Mouse (Mus musculus) liver, embryonic 15.5 days (tissue): Measurements from ENCODE around the gene Hba-x. TPM values are rescaled to one million over a fixed set of nuclear protein-coding genes. Genes with fewer than 3 reads are reported as not detected.

ENCODE experiments used
- ATAC-seq: fragments of 200-750 bp; cut with Nextera tagmentation; 2 replicates; pipeline ENCODE4 v1.8.0; 2017; ENCODE audit warnings: moderate number of reproducible peaks, mild to moderate bottlenecking, moderate library complexity; ENCODE audit not compliant: insufficient read depth
- H3K27ac ChIP-seq: fragments of 300-500 bp; sonication (generic); replicated peaks from 2 replicates; pipeline ENCODE4 v1.5.1; 2015; ENCODE audit warnings: mild to moderate bottlenecking, inconsistent platforms
- H3K27me3 ChIP-seq: fragments of 300-500 bp; sonication (generic); 2 replicates; pipeline ENCODE4 v1.6.1; 2015; ENCODE audit warnings: mild to moderate bottlenecking, inconsistent platforms
- H3K36me3 ChIP-seq: fragments of 300-500 bp; sonication (generic); replicated peaks from 2 replicates; pipeline ENCODE4 v1.6.1; 2015; ENCODE audit warnings: moderate library complexity, mild to moderate bottlenecking, inconsistent platforms
- H3K4me1 ChIP-seq: fragments of 300-500 bp; sonication (generic); replicated peaks from 2 replicates; pipeline ENCODE4 v1.6.1; 2015; ENCODE audit warnings: inconsistent platforms
- H3K4me2 ChIP-seq: fragments of 300-500 bp; sonication (generic); 2 replicates; pipeline ENCODE4 v1.6.1; 2015; ENCODE audit warnings: moderate library complexity, mild to moderate bottlenecking, inconsistent platforms
- H3K4me3 ChIP-seq: fragments of 300-500 bp; sonication (generic); replicated peaks from 2 replicates; pipeline ENCODE4 v1.5.1; 2015; ENCODE audit warnings: mild to moderate bottlenecking, inconsistent platforms
- H3K9ac ChIP-seq: fragments of 300-500 bp; sonication (generic); 2 replicates; pipeline ENCODE4 v1.6.1; 2015; ENCODE audit warnings: moderate library complexity, mild to moderate bottlenecking, inconsistent platforms
- H3K9me3 ChIP-seq: fragments of 300-500 bp; sonication (generic); replicated peaks from 2 replicates; pipeline ENCODE4 v1.6.1; 2016; ENCODE audit warnings: inconsistent platforms
- WGBS: fragments of 180-500 bp; shearing (Covaris S2); methylation state at CpG from one replicate; pipeline ENCODE4 v1.1.7; 2015; ENCODE audit warnings: mixed read lengths; ENCODE audit not compliant: insufficient replicate concordance; 5-methylcytosine and 5-hydroxymethylcytosine counted together
- polyA plus RNA-seq: library from polyadenylated mRNA; unstranded; fragments of >200 nt; fragmentation: Nextera tagmentation; extraction: Ambion mirVana; gene quantifications from 2 replicates; pipeline ENCODE4 v1.2.1, GENCODE M21; 2015

Hba-x gene
- polyA plus RNA-seq, 1 experiment from 2014 or later = 109 TPM

- 47% methylated on average over 16 of the region's 17 CpGs for WGBS
These were observed 24.4 kb downstream of the Hba-x start for GRCm38 (mm10) chr11:32300279-32301267.

GRCm38 (mm10) chr11:32301506-32301905 lies 25.3 kb downstream of the Hba-x start:
- Histone ChIP-seq H3K4me1 (peaks cover 28% of the 10 kb centered on the region), H3K9ac (no peak overlapping the region), H3K4me3 (peak overlapping the region; percentile 53), H3K4me2 (peak overlapping the region; percentile 68), H3K9me3 (no peaks in the 10 kb centered on the region), H3K27me3 (peaks cover 36% of the 10 kb centered on the region), H3K27ac (0 out of 2 replicates have a peak overlapping the region, but pooled peaks have one; percentile 88), H3K36me3 (peaks cover 35% of the 10 kb centered on the region)
- no peak for ATAC-seq
- WGBS = 80% methylated on average over 1 of the region's 1 CpGs

More at GRCm38 (mm10) chr11:32300279-32301267, 24.4 kb downstream of the Hba-x start:
- H3K4me3 ChIP-seq = peak overlapping the region; percentile 53
- peak overlapping the region; percentile 54 for H3K9ac ChIP-seq
- peaks cover 25% of the 10 kb centered on the region for H3K4me1 ChIP-seq
- peak overlapping the region; percentile 68 for H3K4me2 ChIP-seq
- peaks cover 35% of the 10 kb centered on the region for H3K36me3 ChIP-seq
- peaks cover 36% of the 10 kb centered on the region for H3K27me3 ChIP-seq
- H3K9me3 ChIP-seq = no peaks in the 10 kb centered on the region
- peak overlapping the region; percentile 88 for H3K27ac ChIP-seq
- no peak for ATAC-seq

- peaks cover 37% of the 10 kb centered on the region for H3K4me1 ChIP-seq
- H3K27ac ChIP-seq = no peak overlapping the region
- no peak for ATAC-seq
These were observed 26.7 kb downstream of the Hba-x start for GRCm38 (mm10) chr11:32302824-32303419.

GRCm38 (mm10) chr11:32303455-32303854 lies 27.3 kb downstream of the Hba-x start:
- no peaks in the 10 kb centered on the region for H3K9me3 ChIP-seq
- 47% methylated on average over 1 of the region's 1 CpGs for WGBS
- peaks cover 37% of the 10 kb centered on the region for H3K4me1 ChIP-seq
- H3K27me3 ChIP-seq = peaks cover 36% of the 10 kb centered on the region
- H3K4me2 ChIP-seq = peak overlapping the region; percentile 1; the same call in 1 of the 2 replicates
- no peak for ATAC-seq
- H3K4me3 ChIP-seq = no peak overlapping the region
- 0 out of 2 replicates have a peak overlapping the region, but pooled peaks have one; percentile 6 for H3K9ac ChIP-seq
- H3K36me3 ChIP-seq = peaks cover 35% of the 10 kb centered on the region
- no peak overlapping the region for H3K27ac ChIP-seq

More at GRCm38 (mm10) chr11:32302824-32303419, 26.7 kb downstream of the Hba-x start:
- WGBS = 47% methylated on average over 2 of the region's 2 CpGs
- H3K9ac ChIP-seq = 0 out of 2 replicates have a peak overlapping the region, but pooled peaks have one; percentile 6
- H3K27me3 ChIP-seq = peaks cover 36% of the 10 kb centered on the region
- peaks cover 35% of the 10 kb centered on the region for H3K36me3 ChIP-seq
- peak overlapping the region; percentile 1; the same call in 1 of the 2 replicates for H3K4me2 ChIP-seq
- H3K4me3 ChIP-seq = no peak overlapping the region
- H3K9me3 ChIP-seq = no peaks in the 10 kb centered on the region

- WGBS = 63% methylated on average over 1 of the region's 1 CpGs
- peaks cover 18% of the 10 kb centered on the region for H3K36me3 ChIP-seq
- H3K4me1 ChIP-seq = peaks cover 19% of the 10 kb centered on the region
- H3K27me3 ChIP-seq = peaks cover 41% of the 10 kb centered on the region
- H3K4me3 ChIP-seq = no peak overlapping the region
- H3K9ac ChIP-seq = peak overlapping the region; percentile 1; the same call in 1 of the 2 replicates
- 0 out of 2 replicates have a peak overlapping the region, but pooled peaks have one; percentile 1 for H3K4me2 ChIP-seq
- H3K9me3 ChIP-seq = no peaks in the 10 kb centered on the region
- peak; percentile 61 for ATAC-seq
- H3K27ac ChIP-seq = peak overlapping the region; percentile 54
These were observed 30.8 kb downstream of the Hba-x start for GRCm38 (mm10) chr11:32307006-32307405.

DNA sequence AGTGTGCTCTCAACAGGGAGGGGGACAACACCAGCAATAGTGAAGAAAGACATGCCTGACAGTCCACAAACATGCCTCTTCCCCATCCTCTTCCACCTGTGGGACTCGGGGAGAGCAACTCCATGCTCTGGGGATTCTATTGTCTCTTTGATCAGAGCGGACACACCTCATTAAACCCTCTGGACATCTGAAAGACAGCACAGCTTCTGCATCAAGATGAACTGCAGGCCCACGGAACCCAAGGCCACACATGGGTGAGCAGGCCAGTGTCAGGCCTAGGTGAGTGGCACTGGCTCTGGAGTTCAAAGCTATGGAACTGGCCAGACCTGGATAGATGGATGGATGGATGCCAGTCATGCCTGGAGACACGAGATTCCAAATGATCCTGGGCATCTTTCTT lies 33.2 kb downstream of the Hba-x start:
- WGBS = 47% methylated on average over 4 of the region's 4 CpGs
- H3K9ac ChIP-seq = no peak overlapping the region

DNA sequence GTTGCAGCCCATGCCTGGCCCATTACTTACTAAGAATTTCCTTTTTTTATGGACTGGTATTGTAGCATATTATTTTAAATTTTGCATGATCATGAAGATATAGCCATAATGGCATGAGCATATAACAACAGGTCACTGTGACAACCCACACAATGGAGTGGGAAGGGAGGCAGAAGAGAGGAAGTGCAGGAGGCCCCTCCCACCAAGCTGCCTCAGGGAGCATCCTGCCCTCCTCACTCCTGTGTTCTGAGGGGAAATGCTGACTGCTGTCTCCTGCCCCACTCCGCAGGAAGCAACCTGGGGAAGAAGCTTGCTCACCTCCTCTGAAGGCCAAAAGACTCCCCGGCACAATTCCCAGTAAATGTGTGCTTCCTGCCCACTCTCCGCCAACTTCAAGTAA lies 33.7 kb downstream of the Hba-x start:
- H3K4me2 ChIP-seq = no peak overlapping the region
- ATAC-seq = no peak
- H3K9me3 ChIP-seq = no peaks in the 10 kb centered on the region
- H3K4me1 ChIP-seq = peaks cover 12% of the 10 kb centered on the region
- H3K4me3 ChIP-seq = no peak overlapping the region
- peaks cover 41% of the 10 kb centered on the region for H3K27me3 ChIP-seq
- 53% methylated on average over 3 of the region's 3 CpGs for whole genome bisulfite sequencing
- H3K9ac ChIP-seq = no peak overlapping the region
- no peak overlapping the region for H3K27ac ChIP-seq
- no peaks in the 10 kb centered on the region for H3K36me3 ChIP-seq

More for the DNA sequence above, 33.2 kb downstream of the Hba-x start:
- Histone ChIP-seq H3K27ac (no peak overlapping the region), H3K36me3 (no peaks in the 10 kb centered on the region), H3K4me1 (peaks cover 12% of the 10 kb centered on the region), H3K4me3 (no peak overlapping the region), H3K4me2 (no peak overlapping the region), H3K27me3 (peaks cover 36% of the 10 kb centered on the region), H3K9me3 (no peaks in the 10 kb centered on the region)
- ATAC-seq = no peak

DNA sequence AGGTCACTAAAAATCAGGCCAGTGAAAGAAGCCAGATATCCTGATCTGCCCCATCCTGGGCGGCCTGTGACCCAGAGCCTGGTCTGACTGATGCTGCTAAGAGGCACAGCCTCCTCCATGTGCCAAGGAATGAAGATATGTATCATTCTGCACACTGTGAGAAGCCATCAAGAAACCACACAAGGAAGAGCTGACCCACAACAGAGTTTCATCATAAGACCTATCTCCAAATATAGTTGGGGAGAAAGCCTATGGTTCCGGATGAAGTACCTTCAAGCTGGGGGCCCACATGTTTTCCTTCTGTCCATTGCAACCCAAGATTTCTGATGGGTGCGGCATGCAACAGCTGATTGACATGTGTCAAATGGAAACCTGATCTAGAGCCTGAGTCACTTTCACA lies 39.8 kb downstream of the Hba-x start:
- Histone ChIP-seq H3K27me3 (peaks cover 55% of the 10 kb centered on the region), H3K4me3 (no peak overlapping the region), H3K9me3 (no peaks in the 10 kb centered on the region), H3K9ac (no peak overlapping the region), H3K36me3 (no peaks in the 10 kb centered on the region), H3K4me2 (no peak overlapping the region), H3K27ac (no peak overlapping the region), H3K4me1 (peaks cover 8% of the 10 kb centered on the region)
- 55% methylated on average over 3 of the region's 3 CpGs for WGBS
- ATAC-seq = no peak

DNA sequence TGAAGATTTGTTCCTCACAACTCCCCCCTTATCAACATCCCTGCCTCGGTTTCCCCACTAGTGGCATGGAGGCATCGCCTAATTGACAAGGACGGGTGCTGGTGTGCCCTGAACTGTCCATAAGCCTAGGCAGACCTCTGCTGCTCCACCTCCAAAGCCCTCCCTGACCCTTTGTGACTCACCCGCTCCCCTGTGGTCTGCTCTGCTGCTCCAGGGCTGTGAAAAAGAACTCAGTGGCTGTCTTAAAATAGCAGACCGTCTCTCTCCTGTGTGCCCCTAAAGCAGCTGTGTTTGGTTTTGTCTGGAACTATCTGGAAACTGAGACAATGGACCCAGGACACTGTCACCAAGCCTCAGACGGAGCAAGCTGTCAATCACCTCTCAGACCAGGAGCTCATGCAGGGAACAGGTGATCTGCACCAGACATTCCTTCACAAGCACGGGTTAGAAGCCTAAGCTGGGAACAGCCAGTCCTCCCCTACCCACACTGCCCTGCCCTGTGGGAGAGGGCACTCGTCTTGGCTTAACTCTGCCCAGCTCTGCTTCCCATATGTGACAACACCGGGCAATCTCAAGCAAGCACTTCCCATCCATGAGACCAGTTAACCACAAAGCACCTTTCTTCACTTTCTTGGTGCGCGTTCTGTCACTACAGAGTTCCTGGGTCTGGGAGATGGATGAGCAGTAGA lies 44.5 kb downstream of the Hba-x start:
- peaks cover 15% of the 10 kb centered on the region for H3K4me1 ChIP-seq
- ATAC-seq = peak; percentile 30; the same call in 1 of the 2 replicates
- H3K9me3 ChIP-seq = no peaks in the 10 kb centered on the region
- 0 out of 2 replicates have a peak overlapping the region, but pooled peaks have one; percentile 0 for H3K9ac ChIP-seq
- H3K36me3 ChIP-seq = no peaks in the 10 kb centered on the region
- no peak overlapping the region for H3K4me3 ChIP-seq
- H3K27ac ChIP-seq = no peak overlapping the region
- peaks cover 56% of the 10 kb centered on the region for H3K27me3 ChIP-seq
- WGBS = 55% methylated on average over 11 of the region's 11 CpGs
- H3K4me2 ChIP-seq = no peak overlapping the region; the same call in 1 of the 2 replicates

GRCm38 (mm10) chr11:32321196-32321565 lies 45.0 kb downstream of the Hba-x start:
- 25% methylated on average over 8 of the region's 8 CpGs for WGBS
- Histone ChIP-seq H3K27ac (no peak overlapping the region), H3K36me3 (no peaks in the 10 kb centered on the region), H3K4me2 (no peak overlapping the region; the same call in 1 of the 2 replicates), H3K4me3 (no peak overlapping the region), H3K27me3 (peaks cover 51% of the 10 kb centered on the region), H3K9me3 (no peaks in the 10 kb centered on the region), H3K9ac (no peak overlapping the region), H3K4me1 (peaks cover 15% of the 10 kb centered on the region)
- ATAC-seq = peak; percentile 72
